Mouse (Mus musculus): ENCODE results near the gene Ccl27a.

The Ccl27a gene

DNA sequence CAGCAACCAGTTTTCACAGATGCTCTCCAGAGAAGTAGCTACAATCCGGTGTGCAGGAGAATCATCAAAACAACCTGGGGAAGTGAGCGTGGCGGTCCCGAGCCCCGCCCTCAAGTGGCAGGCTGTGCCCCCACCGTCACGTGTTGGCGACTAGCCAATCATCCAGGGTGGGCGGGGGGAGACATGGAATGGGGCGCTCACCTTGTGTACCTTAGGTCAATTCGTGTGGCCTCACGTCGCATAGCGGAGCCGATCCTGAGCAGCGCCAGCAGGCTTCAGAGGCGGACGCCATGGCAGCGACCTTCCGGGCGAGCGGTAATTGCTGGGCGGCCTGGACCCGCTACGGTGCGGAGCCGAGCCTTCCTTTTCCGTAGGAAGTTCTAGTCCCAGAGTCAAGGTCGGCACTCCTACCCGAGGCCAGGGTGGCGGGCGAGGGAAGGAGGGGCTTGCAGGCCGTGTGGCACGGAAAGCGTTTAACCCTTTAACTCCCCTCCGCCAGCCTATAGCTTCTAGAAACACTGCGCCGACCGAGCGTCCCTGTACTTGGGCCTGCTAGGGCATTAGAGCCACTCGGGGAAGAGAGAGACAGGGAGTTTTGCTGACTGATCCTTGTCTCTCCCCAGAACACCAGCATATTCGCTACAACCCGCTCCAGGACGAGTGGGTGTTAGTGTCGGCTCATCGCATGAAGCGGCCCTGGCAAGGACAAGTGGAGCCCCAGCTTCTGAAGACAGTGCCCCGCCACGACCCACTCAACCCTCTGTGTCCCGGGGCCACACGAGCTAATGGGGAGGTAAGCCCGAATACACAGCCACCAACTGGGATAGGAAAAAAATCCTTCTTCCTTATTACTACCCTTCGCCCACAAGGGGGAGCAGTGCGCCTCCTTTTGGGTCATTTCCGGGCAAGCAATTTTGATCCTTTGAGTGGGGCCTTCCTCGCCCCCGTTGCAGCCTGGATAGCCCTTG, 18.4 kb downstream of the Ccl27a start, which contains the start of gene Sigmar1:
TSS of gene Sigmar1 (minus strand) at position 820 of the 968 bp plus-strand sequence.
- in situ Hi-C loops (cut with MboI), result no loop called here

DNA sequence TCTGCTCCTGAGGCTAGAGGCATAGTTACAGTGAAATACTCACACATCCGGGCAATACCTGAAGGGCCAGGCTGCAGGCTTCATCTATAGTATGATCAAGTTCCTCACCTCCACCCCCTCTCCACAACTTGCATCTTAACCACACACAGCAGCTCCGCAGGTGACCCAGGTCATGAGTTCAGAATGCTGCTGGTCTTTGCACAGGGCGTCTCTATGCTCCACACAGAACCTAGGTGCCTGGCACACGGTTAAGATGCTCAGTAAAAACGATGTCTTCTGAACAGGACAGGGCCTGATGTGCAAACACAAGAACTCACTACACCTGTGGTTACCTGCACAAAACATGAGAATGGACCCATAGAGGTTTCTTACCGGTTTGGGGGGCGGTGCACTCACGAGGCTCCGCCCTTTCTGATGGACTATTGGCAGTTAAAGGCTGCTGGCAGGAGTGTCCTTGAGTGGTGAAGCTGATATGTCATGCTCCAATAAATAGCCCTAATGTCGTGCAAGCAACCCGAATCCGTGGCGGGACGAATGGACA, 19.2 kb downstream of the Ccl27a start, which contains the start of gene Galt:
TSS of gene Galt (plus strand) at position 432 of the 541 bp plus-strand sequence.
- in situ Hi-C loops (cut with MboI), result no loop called here

DNA sequence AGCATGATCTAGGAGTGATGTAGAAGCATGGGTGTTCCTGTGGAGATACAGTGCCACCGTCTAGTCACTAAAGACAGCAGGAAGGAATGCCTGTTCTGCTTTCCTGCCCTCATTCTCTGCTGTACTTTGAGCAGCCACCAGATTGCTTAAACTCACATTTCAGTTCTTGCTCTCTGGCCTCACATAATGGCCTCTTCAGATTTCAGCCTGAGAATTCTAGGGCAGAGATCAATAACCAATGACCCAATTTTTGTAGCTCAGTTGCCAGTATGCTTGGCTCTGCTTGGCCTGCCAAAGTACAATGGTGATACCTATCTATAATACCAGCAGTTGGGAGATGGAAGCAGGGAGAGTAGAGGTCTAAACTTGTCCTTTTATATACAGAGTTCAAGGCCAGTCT, 29.0 kb downstream of the Ccl27a start:
- in situ Hi-C loops (cut with MboI), result no loop called here

DNA sequence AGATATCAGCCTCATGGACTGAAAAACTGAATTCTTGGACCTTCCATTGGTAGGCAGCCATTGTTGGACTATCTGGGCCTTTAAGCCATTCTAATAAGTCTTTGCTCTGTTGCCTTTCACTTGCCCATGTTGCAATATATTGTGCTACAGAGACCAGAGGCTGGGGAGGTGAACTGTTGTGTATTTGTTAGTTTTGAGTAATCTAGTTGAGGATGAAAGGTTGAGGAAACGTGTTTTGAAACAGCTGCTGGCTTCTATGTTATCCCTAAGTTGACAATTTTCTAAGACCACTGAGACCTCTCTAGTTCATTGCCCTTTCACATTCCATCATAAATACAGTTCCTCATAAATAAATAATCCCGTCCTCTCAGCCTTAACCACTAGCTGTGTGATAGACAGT, 29.9 kb downstream of the Ccl27a start:
- in situ Hi-C loops (cut with MboI), result no loop called here

DNA sequence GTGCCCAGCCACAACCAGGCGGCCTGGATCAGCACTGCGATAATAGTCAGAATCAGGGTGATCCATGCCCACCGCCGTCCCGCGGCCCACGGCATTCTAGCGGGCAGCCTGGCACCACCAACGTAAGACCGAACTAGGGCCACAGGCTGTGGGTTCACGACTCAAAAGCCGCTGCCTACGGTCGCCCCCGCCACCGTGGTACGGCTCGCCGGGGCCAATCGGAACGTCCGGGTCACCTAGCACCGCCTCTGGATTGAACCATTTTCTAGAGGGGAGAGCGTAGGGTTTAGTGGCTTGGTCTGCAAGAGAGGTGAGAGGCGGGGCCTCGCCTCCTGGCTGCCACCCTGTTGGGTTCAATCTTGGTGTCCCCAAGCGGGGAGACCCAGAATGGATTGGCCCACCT, 32.9 kb downstream of the Ccl27a start:
- in situ Hi-C loops (cut with MboI), result no loop called here

DNA sequence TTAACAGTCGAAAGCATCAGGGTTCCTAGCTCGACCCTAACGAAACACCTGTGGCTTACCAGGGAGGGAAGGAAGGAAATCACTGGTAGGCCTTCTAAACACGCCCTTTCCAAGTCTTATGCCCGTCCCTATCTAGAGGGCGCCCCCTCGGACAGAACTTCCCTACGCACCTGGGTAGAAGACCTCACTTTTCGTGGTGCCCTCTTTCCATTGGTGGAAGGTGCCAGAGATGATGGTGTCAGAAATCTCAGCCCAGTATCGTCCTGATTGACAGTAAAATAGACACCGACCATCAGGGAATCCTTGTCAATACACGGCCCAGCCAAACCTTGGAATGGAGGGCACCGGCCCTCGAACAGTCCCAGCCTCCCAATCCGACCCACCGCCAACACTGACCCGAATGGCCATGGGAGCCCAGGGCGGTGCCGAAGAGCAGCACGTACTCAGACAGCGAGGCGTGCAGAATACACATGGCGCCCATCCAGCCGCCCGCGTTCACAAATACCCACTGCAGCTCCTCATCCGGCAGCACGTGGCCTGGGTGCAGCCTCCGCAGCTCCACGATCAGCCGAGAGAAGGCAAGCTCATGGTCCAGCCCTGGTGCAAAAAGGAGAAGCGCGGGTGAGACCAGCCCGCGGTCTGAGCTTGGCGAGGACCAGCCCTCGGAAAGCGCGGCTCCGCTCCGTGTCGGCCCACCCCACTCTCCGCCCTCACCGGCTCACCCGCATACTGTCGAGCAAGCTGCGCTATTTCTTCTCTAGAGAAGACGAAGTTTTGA, 33.5 kb downstream of the Ccl27a start:
- in situ Hi-C loops (cut with MboI), result no loop called here

DNA sequence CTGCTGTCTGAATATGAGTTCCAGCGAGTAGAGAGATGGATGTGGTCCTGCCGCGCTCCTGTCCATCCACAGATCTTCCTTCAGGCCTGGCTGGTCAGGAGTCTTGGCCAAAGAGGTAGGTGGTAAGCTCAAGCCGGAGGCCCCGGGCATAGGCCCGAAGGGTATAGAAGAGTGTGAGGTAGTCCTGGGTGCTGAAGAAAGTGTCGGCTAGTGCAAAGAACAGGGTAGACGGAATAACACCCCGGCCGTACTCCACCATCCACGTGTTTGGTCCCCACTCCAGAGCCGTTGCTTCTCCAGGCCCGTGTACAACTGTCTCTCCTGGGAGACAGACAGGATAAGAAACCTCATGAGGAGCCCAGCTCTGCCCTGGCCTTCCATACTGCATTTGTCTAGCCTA, 34.8 kb downstream of the Ccl27a start:
- in situ Hi-C loops (cut with MboI), result no loop called here

DNA sequence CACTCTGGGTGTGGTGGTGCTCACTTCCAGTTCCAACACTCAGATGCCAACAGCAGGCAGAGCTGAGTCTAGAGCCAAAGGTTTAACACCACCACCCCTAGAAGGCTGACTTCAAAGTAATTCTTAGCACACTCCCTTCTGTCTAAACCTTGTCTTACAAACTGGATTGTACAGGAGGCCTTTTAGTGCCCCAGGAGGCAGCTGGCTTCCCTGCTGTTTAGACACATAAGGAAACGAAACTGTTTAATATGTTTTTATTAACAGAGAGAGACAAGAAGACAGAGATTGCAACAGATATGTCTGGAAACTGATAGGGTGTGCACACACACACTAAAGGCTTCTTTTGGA, 35.8 kb downstream of the Ccl27a start:
- in situ Hi-C loops (cut with MboI), result no loop called here

DNA sequence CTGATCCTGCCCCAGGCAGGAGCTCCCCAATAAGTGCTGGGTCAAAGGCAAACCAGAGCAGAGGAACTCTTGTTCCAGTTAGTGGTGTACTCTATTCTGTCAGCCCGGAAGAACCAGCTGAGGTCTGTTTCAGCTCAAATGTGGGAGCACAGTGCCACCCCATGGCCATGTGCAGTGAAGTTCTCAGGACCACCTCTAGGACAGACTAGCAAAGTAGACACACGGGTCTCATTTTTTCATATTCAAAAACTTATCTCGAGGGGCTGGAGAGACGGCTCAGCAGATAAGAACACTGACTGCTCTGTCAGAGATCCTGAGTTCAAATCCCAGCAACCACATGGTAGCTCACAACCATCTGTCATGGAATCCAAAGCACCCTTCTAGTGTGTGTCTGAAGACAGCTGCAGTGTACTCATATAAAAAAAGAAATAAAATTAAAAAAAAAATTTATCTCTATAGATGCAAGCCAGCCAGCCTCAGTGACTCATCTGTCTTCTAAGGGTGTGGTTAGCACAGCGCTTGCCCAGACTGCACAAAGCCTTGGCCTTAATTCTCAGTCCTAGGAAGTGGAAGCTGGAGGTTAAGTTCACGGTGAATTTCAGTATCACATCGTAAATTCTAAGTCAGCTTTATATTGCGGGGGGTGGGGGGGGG, 36.3 kb downstream of the Ccl27a start:
- in situ Hi-C loops (cut with MboI), result no loop called here

DNA sequence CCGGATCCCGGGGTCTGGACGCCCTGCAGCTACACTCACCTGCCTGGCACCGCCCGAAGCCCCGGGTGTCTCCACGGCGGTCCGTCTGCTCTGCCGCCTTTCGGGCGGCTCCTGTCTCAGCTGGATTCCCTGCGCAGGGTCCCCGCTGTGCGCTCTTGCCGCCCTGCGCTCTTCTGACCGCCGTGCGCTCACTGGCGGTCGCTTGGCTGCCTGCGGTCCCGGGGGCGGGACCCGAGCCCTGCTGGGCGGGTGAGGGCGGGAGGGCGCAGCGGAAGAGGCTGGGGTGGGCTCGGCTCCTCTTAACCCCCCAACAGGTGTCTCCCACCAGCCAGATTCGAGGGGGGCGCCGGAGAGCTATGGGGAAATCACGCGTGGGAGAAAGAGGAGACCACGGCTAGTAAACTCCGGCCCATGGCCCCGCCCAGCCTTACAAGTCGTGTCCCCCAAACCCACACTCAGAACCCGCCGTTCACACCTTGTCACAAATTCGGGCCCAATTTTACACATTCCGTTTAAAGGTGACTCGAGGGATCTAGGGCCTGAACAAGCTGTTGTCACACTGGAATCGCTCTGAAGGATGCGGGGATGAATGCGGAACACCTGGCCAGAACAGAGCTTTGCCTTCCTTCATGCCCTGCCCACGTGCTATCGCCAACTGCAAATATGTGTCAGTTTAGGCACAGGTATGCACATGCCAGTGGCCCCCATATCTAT, 42.8 kb downstream of the Ccl27a start, which contains the start of gene Arid3c:
TSS of gene Arid3c (minus strand) at position 91 of the 714 bp plus-strand sequence.
- in situ Hi-C loops (cut with MboI), result no loop called here

DNA sequence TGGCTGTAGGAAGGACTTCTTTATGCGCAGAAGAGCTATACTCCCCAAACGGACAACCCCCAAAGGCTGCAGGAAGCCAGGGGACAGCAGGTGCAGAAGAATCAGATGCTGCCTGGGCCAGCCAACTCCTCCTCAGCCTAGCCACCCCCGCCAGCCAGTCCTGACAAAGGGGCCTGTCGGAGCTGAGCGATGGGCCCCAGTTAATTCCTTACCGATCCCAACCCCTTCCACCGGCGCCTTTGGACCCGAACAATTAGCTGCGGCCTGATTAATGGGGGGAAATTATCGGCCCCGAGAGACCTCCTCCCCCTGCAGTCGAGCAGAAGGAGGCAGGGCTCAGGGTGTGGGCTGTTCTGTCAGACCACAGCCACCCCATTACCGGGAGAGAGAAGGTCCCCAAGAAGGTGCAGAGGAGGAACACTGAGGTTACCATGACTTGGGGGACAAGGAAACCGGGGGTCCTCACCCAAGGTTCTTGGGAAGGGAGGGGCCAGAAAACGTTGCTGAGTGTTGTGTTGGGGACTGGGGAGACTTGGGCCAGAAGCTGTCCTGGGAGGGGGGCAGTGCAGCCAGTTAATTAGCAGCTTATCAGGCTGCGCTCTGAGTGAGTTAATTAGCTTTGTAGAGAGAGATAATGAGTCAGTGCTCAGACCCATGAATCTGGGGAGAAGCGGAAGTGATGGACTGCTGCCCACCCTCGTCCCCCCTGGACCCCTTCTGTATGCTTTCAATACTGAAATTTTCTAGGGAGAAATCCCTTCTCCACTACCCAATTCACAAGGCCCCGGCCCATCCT, 47.0 kb downstream of the Ccl27a start:
- in situ Hi-C loops (cut with MboI), result no loop called here

DNA sequence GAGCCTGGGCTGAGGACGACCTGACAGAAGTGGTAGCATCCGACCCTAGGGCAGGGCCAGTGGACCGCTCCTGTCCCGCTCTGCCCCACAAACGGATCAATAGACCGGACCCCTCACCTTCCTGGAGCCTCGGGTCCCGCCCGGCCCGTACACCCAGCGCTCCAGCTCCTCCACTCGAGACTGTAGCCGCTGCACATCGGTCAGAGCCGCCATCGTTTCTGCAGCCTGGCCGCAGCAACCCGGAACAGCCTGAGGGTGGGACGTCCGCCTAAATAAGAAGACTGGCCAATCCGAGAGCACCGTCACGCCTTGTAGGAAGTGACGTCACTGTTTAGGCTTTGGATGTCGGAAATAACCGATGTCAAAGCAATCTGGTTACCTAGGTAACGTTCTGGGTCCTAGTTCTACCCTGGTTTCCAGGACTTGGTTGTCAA, 51.1 kb downstream of the Ccl27a start, which contains the start of gene Dctn3:
TSS of gene Dctn3 (minus strand) at position 253 of the 434 bp plus-strand sequence.
- in situ Hi-C loops (cut with MboI), result loop anchor here (25.0 kb wide), 1 partner anchor 161 kb away; the partner anchor contains the start of genes Dnaic1 and Fam219a
